Mouse (Mus musculus) MEL (cell line): ENCODE measurements around the gene Mettl26.

Experiments used
- CTCF ChIP-seq, 3 experiments: IDR thresholded peaks in 2 of 3; conservative IDR thresholded peaks in 1 of 3; 2 replicates each; pipeline ENCODE4 v1.5.1; 2011 to 2012; ENCODE audit warnings: low read length in 3 of 3, low read depth in 2 of 3, mild to moderate bottlenecking in 2 of 3, improper control_type of control experiment in 1 of 3, inconsistent platforms in 1 of 3, mixed read lengths in 1 of 3, moderate library complexity in 1 of 3; ENCODE audit not compliant: control insufficient read depth in 1 of 3, insufficient read depth in 1 of 3, poor library complexity in 1 of 3, severe bottlenecking in 1 of 3
- EP300 ChIP-seq, 2 experiments: IDR thresholded peaks; 2 replicates each; pipeline ENCODE4 v1.6.1; 2011; ENCODE audit warnings: improper control_type of control experiment in 2 of 2, low read length in 2 of 2, low read depth in 1 of 2, mild to moderate bottlenecking in 1 of 2
- GATA1 ChIP-seq: IDR thresholded peaks from 2 replicates; pipeline ENCODE4 v1.6.1; 2011; ENCODE audit warnings: low read depth, low read length, improper control_type of control experiment
- POLR2A ChIP-seq, 2 experiments: IDR thresholded peaks; 2 replicates each; pipeline ENCODE4 v1.6.1; 2011 to 2012; ENCODE audit warnings: low read length in 2 of 2, mild to moderate bottlenecking in 2 of 2, control low read depth in 1 of 2, improper control_type of control experiment in 1 of 2, low read depth in 1 of 2, moderate library complexity in 1 of 2; ENCODE audit not compliant: control insufficient read depth in 1 of 2, insufficient read depth in 1 of 2, poor library complexity in 1 of 2
- ZC3H11A ChIP-seq: IDR thresholded peaks from 2 replicates; pipeline ENCODE4 v1.6.1; 2012; ENCODE audit warnings: low read depth, mild to moderate bottlenecking, inconsistent platforms, low read length, improper control_type of control experiment

- TF ChIP-seq CTCF (IDR thresholded peaks at IDR 0.05 in 2 of 3, conservative IDR thresholded peaks at IDR 0.05 in 1 of 3; ENCODE audit: control insufficient read depth in 1 of 3, insufficient read depth in 1 of 3, low read depth in 2 of 3, low read length in 3 of 3, poor library complexity in 1 of 3, severe bottlenecking in 1 of 3): no peak
- no peak for TF ChIP-seq EP300 (IDR thresholded peaks at IDR 0.05; ENCODE audit: low read depth in 1 of 2, low read length in 2 of 2)
- no peak for TF ChIP-seq ZC3H11A
- TF ChIP-seq POLR2A (IDR thresholded peaks at IDR 0.05; ENCODE audit: control insufficient read depth in 1 of 2, insufficient read depth in 1 of 2, low read depth in 1 of 2, low read length in 2 of 2, poor library complexity in 1 of 2): 0 out of 4 replicates have a peak, but pooled peaks of 1 of the 2 experiments have one; percentile 13
- peak; percentile 46; the same call in 1 of the 2 replicates for TF ChIP-seq GATA1
These were observed 12.9 kb upstream of the Mettl26 start for GRCm38 (mm10) chr17:25861704-25862612.
